Mouse (Mus musculus): ENCODE measurements around the gene Kif6. TPM values are rescaled to one million over a fixed set of nuclear protein-coding genes. Genes with fewer than 3 reads are reported as not detected.
A peak's percentile ranks its signal among the peaks of the same experiment; 100 is the strongest.

Kif6 gene
- polyA plus RNA-seq, 1 experiment from 2014 or later: 2.5 TPM

DNA sequence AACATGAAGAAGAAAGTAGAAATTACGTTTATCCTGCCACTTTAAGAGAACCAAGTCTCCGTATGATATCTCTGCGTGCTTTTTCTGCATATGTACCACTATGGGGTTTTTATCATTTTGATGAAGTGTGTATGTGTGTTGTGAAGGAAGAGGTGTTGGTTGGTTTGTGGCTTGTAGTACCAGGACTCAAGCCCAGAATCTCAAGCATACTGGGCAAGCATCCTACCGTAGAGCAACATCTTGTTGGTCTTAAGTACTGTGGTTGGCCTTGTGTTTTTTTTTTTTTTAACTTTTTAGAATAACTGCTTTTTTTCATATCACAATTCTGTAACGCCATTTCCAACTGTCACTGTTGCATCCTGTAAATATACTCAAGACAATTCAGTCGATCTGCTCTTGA lies 277.5 kb downstream of the Kif6 start:
- H3K4me1 ChIP-seq (ENCODE audit: control insufficient read depth, insufficient read depth, low read length): no peaks in the 10 kb centered on the region
- no peaks in the 10 kb centered on the region for H3K36me3 ChIP-seq (ENCODE audit: control insufficient read depth, insufficient read depth, low read length)
- 91% methylated on average over 6 of the region's 6 CpGs for WGBS
- no peak overlapping the region for H3K4me3 ChIP-seq (ENCODE audit: low read depth, low read length)
- H3K27me3 ChIP-seq (ENCODE audit: control insufficient read depth, insufficient read depth, low read depth, low read length): no peaks in the 10 kb centered on the region
- no peak overlapping the region for H3K4me2 ChIP-seq (ENCODE audit: low read length)
- H3K9me3 ChIP-seq (replicated peaks; ENCODE audit: control insufficient read depth, low read length, poor library complexity, severe bottlenecking): no peaks in the 10 kb centered on the region
- no peak overlapping the region for H3K27ac ChIP-seq (ENCODE audit: low read length)
- no peak overlapping the region for H3K9ac ChIP-seq (ENCODE audit: low read depth, low read length)
- no peak for ATAC-seq

GRCm38 (mm10) chr17:49894471-49894870 lies 279.5 kb downstream of the Kif6 start:
- ATAC-seq: no peak
- 88% methylated on average over 6 of the region's 6 CpGs for WGBS
- H3K9ac ChIP-seq (ENCODE audit: low read depth, low read length): no peak overlapping the region

GRCm38 (mm10) chr17:49898849-49899331 lies 284.0 kb downstream of the Kif6 start:
- H3K9me3 ChIP-seq (replicated peaks; ENCODE audit: control insufficient read depth, low read length, poor library complexity, severe bottlenecking): no peaks in the 10 kb centered on the region
- 16% methylated on average over 7 of the region's 7 CpGs for WGBS
- no peak overlapping the region for H3K4me2 ChIP-seq (ENCODE audit: low read length)
- H3K27ac ChIP-seq (ENCODE audit: low read length): no peak overlapping the region
- ATAC-seq: peak; percentile 65
- no peaks in the 10 kb centered on the region for H3K4me1 ChIP-seq (ENCODE audit: control insufficient read depth, insufficient read depth, low read length)
- H3K27me3 ChIP-seq (ENCODE audit: control insufficient read depth, insufficient read depth, low read depth, low read length): peaks cover 7% of the 10 kb centered on the region; the same call in 1 of the 2 replicates
- H3K4me3 ChIP-seq (ENCODE audit: low read depth, low read length): no peak overlapping the region
- no peaks in the 10 kb centered on the region for H3K36me3 ChIP-seq (ENCODE audit: control insufficient read depth, insufficient read depth, low read length)
- no peak overlapping the region for H3K9ac ChIP-seq (ENCODE audit: low read depth, low read length)

More at GRCm38 (mm10) chr17:49894471-49894870, 279.5 kb downstream of the Kif6 start:
- H3K27me3 ChIP-seq (ENCODE audit: control insufficient read depth, insufficient read depth, low read depth, low read length): peaks cover under 1% of the 10 kb centered on the region; the same call in 1 of the 2 replicates
- H3K9me3 ChIP-seq (replicated peaks; ENCODE audit: control insufficient read depth, low read length, poor library complexity, severe bottlenecking): no peaks in the 10 kb centered on the region
- no peaks in the 10 kb centered on the region for H3K4me1 ChIP-seq (ENCODE audit: control insufficient read depth, insufficient read depth, low read length)
- no peaks in the 10 kb centered on the region for H3K36me3 ChIP-seq (ENCODE audit: control insufficient read depth, insufficient read depth, low read length)
- H3K4me2 ChIP-seq (ENCODE audit: low read length): no peak overlapping the region
- H3K4me3 ChIP-seq (ENCODE audit: low read depth, low read length): no peak overlapping the region
- no peak overlapping the region for H3K27ac ChIP-seq (ENCODE audit: low read length)

GRCm38 (mm10) chr17:49902613-49903012 lies 287.7 kb downstream of the Kif6 start:
- no peak for ATAC-seq
- H3K4me2 ChIP-seq (ENCODE audit: low read length): no peak overlapping the region
- no peaks in the 10 kb centered on the region for H3K4me1 ChIP-seq (ENCODE audit: control insufficient read depth, insufficient read depth, low read length)

DNA sequence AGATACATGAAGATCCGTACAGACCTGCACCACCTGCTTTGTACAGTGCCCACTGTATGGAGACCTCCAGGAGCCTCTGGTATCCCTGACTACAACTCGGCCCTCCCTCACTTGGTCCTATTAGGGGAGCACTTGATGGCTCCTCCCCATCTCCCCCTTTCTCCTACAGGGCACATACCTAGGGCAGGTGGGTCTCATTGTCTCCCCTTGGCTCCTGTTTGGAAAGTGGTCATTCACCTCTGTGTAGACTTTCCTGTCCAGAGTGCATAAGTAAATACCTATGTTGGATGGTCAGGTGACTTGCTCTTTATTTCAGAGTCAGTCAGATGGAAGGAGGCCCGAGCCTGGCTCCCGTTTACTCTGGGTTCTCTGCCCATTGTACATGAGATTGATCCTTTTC lies 308.5 kb downstream of the Kif6 start:
- 84% methylated on average over 4 of the region's 4 CpGs for WGBS
- no peaks in the 10 kb centered on the region for H3K4me1 ChIP-seq (ENCODE audit: control insufficient read depth, insufficient read depth, low read length)
- no peak overlapping the region for H3K4me3 ChIP-seq (ENCODE audit: low read depth, low read length)
- no peak overlapping the region for H3K4me2 ChIP-seq (ENCODE audit: low read length)
- no peak overlapping the region for H3K27ac ChIP-seq (ENCODE audit: low read length)
- ATAC-seq: no peak
- no peaks in the 10 kb centered on the region for H3K9me3 ChIP-seq (replicated peaks; ENCODE audit: control insufficient read depth, low read length, poor library complexity, severe bottlenecking)
- no peak overlapping the region for H3K9ac ChIP-seq (ENCODE audit: low read depth, low read length)
- H3K36me3 ChIP-seq (ENCODE audit: control insufficient read depth, insufficient read depth, low read length): no peaks in the 10 kb centered on the region
- no peaks in the 10 kb centered on the region for H3K27me3 ChIP-seq (ENCODE audit: control insufficient read depth, insufficient read depth, low read depth, low read length)

More at GRCm38 (mm10) chr17:49902613-49903012, 287.7 kb downstream of the Kif6 start:
- 86% methylated on average over 7 of the region's 7 CpGs for WGBS
- Histone ChIP-seq H3K4me3 (ENCODE audit: low read depth, low read length) (no peak overlapping the region), H3K27ac (ENCODE audit: low read length) (no peak overlapping the region), H3K9me3 (replicated peaks; ENCODE audit: control insufficient read depth, low read length, poor library complexity, severe bottlenecking) (no peaks in the 10 kb centered on the region), H3K9ac (ENCODE audit: low read depth, low read length) (no peak overlapping the region), H3K36me3 (ENCODE audit: control insufficient read depth, insufficient read depth, low read length) (no peaks in the 10 kb centered on the region), H3K27me3 (ENCODE audit: control insufficient read depth, insufficient read depth, low read depth, low read length) (peaks cover 7% of the 10 kb centered on the region; the same call in 1 of the 2 replicates)

DNA sequence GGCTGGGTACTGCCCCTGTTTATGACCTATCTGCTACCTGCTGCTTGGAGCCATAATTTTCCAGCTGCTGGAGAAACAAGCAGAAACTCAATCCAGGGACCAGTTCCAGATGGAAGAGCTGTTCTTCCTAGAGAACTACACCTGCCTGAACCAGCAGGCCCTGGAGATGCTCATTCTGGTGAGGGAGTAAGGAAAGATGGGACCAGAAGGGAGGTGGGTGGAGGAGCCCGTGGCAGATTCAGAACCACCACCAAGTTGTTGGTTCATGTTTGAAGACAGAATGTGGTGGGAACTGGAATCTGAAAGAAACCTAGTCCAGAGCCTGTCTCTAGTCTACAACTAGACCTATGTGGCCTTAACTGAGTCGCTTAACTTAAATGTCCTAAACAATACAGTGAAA lies 312.7 kb downstream of the Kif6 start:
- Histone ChIP-seq H3K27ac (ENCODE audit: low read length) (no peak overlapping the region), H3K9me3 (replicated peaks; ENCODE audit: control insufficient read depth, low read length, poor library complexity, severe bottlenecking) (no peaks in the 10 kb centered on the region), H3K36me3 (ENCODE audit: control insufficient read depth, insufficient read depth, low read length) (no peaks in the 10 kb centered on the region), H3K9ac (ENCODE audit: low read depth, low read length) (no peak overlapping the region), H3K27me3 (ENCODE audit: control insufficient read depth, insufficient read depth, low read depth, low read length) (no peaks in the 10 kb centered on the region), H3K4me3 (ENCODE audit: low read depth, low read length) (no peak overlapping the region), H3K4me1 (ENCODE audit: control insufficient read depth, insufficient read depth, low read length) (no peaks in the 10 kb centered on the region), H3K4me2 (ENCODE audit: low read length) (no peak overlapping the region)
- WGBS: 73% methylated on average over 2 of the region's 2 CpGs
- no peak for ATAC-seq

GRCm38 (mm10) chr17:49933806-49934205 lies 318.9 kb downstream of the Kif6 start:
- Histone ChIP-seq H3K4me2 (ENCODE audit: low read length) (no peak overlapping the region), H3K27ac (ENCODE audit: low read length) (no peak overlapping the region), H3K4me3 (ENCODE audit: low read depth, low read length) (no peak overlapping the region), H3K9ac (ENCODE audit: low read depth, low read length) (no peak overlapping the region), H3K27me3 (ENCODE audit: control insufficient read depth, insufficient read depth, low read depth, low read length) (no peaks in the 10 kb centered on the region), H3K9me3 (replicated peaks; ENCODE audit: control insufficient read depth, low read length, poor library complexity, severe bottlenecking) (no peaks in the 10 kb centered on the region), H3K4me1 (ENCODE audit: control insufficient read depth, insufficient read depth, low read length) (no peaks in the 10 kb centered on the region), H3K36me3 (ENCODE audit: control insufficient read depth, insufficient read depth, low read length) (no peaks in the 10 kb centered on the region)
- no peak for ATAC-seq
- 65% methylated on average over 3 of the region's 3 CpGs for WGBS

DNA sequence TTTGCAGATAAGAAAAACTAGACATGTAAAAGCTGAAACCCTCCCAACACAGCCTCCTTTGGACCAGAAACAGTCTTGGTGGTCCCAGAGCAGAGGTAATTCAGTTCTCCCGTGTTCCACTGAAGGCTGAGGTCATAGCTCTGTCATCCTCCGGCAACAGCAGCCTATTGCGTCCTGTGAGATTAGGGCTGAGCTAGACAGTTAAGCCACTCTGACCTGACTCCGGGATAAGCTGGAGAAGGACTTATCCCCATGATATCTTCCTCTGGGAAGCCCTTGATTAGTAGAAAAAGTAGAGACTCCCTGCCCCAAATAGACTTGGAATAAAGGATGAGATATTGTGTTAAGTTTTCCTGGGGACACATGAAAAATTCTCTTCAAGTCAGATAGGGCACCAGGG lies 319.6 kb downstream of the Kif6 start:
- H3K4me1 ChIP-seq (ENCODE audit: control insufficient read depth, insufficient read depth, low read length): no peaks in the 10 kb centered on the region
- H3K4me3 ChIP-seq (ENCODE audit: low read depth, low read length): no peak overlapping the region
- H3K9me3 ChIP-seq (replicated peaks; ENCODE audit: control insufficient read depth, low read length, poor library complexity, severe bottlenecking): no peaks in the 10 kb centered on the region
- WGBS: 52% methylated on average over 4 of the region's 4 CpGs
- no peaks in the 10 kb centered on the region for H3K27me3 ChIP-seq (ENCODE audit: control insufficient read depth, insufficient read depth, low read depth, low read length)
- ATAC-seq: no peak
- H3K4me2 ChIP-seq (ENCODE audit: low read length): no peak overlapping the region
- H3K36me3 ChIP-seq (ENCODE audit: control insufficient read depth, insufficient read depth, low read length): no peaks in the 10 kb centered on the region
- H3K27ac ChIP-seq (ENCODE audit: low read length): no peak overlapping the region
- H3K9ac ChIP-seq (ENCODE audit: low read depth, low read length): no peak overlapping the region

- no peak overlapping the region for H3K4me2 ChIP-seq (ENCODE audit: low read length)
- H3K27ac ChIP-seq (ENCODE audit: low read length): no peak overlapping the region
- H3K27me3 ChIP-seq (ENCODE audit: control insufficient read depth, insufficient read depth, low read depth, low read length): no peaks in the 10 kb centered on the region
- ATAC-seq: peak; percentile 88
- no peaks in the 10 kb centered on the region for H3K4me1 ChIP-seq (ENCODE audit: control insufficient read depth, insufficient read depth, low read length)
- no peak overlapping the region for H3K9ac ChIP-seq (ENCODE audit: low read depth, low read length)
- H3K9me3 ChIP-seq (replicated peaks; ENCODE audit: control insufficient read depth, low read length, poor library complexity, severe bottlenecking): no peaks in the 10 kb centered on the region
- H3K4me3 ChIP-seq (ENCODE audit: low read depth, low read length): no peak overlapping the region
- 1% methylated on average over 4 of the region's 4 CpGs for WGBS
- H3K36me3 ChIP-seq (ENCODE audit: control insufficient read depth, insufficient read depth, low read length): no peaks in the 10 kb centered on the region
Observed at GRCm38 (mm10) chr17:49935602-49936205, 320.8 kb downstream of the Kif6 start.

All from midbrain, embryonic 16.5 days (tissue).